Mouse (Mus musculus): ENCODE results near the gene Kcnmb2. TPM values are rescaled to one million over a fixed set of nuclear protein-coding genes. Genes with fewer than 3 reads are reported as not detected.

Gene Kcnmb2
- total and polyA plus RNA-seq, 3 experiments = not detected

DNA sequence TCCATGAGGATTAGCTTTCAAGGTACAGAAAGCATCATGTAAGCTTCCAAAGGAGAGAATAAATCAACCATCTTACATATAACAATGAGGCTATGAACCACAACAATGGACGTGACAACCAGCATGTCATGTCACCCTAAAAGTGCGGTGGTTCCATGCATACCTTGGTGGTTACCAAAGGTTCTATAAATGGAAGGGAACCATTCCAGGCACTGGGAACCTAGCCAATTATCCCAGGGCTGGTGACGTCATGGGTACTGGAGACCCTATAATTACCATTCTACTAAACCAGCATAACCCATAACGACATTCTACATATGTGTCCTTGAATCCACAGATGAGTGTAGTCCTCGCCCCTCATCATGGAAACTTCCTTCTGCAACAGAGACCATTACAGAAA, 291.7 kb downstream of the Kcnmb2 start:
- H3K79me2 ChIP-seq (replicated peaks; ENCODE audit: control insufficient read depth, extremely low read depth, insufficient read depth, poor library complexity, severe bottlenecking) = no peaks in the 10 kb centered on the region
- H3K27ac ChIP-seq (ENCODE audit: insufficient read depth, low read depth) = no peak overlapping the region
- no peak for DNase-seq (ENCODE audit: extremely low read depth)
- no peak overlapping the region for H3K9ac ChIP-seq (ENCODE audit: insufficient read depth, low read depth)
- no peaks in the 10 kb centered on the region for H3K9me3 ChIP-seq (replicated peaks; ENCODE audit: low read length)
- in situ Hi-C loops (cut with MboI; ENCODE audit: low pct_ligation_motif_present, low pct_unique_long_range_greater_than_20kb, low sequenced_read_pairs) (loop anchor here (10.0 kb wide), 1 partner anchor 399 kb away; no protein-coding TSS in a partner anchor), dilution Hi-C loops (cut with MboI; ENCODE audit: extremely low pct_ligation_motif_present, extremely low pct_unique_long_range_greater_than_20kb, low sequenced_read_pairs) (no loop called here)
- H3K27me3 ChIP-seq (replicated peaks) = no peaks in the 10 kb centered on the region
- no peak overlapping the region for H3K4me2 ChIP-seq (ENCODE audit: insufficient read depth, low read depth, poor library complexity, severe bottlenecking)
- H3K36me3 ChIP-seq (replicated peaks in 1 of 2; ENCODE audit: control insufficient read depth in 1 of 2, insufficient read depth in 1 of 2, low read length in 1 of 2) = no peaks in the 10 kb centered on the region
- H3K4me1 ChIP-seq (ENCODE audit: control insufficient read depth in 1 of 2, insufficient read depth in 2 of 2) = no peaks in the 10 kb centered on the region
- H3K4me3 ChIP-seq (replicated peaks in 1 of 3; ENCODE audit: low read depth in 2 of 3, low read length in 2 of 3, poor library complexity in 1 of 3) = no peak overlapping the region
- TF ChIP-seq TBP (conservative IDR thresholded peaks at IDR 0.05; ENCODE audit: low read depth, low read length) = no peak
- no peak for TF ChIP-seq GABPA (IDR thresholded peaks at IDR 0.05; ENCODE audit: insufficient replicate concordance, low read depth, low read length)
- no peak for TF ChIP-seq MAZ (IDR thresholded peaks at IDR 0.05; ENCODE audit: low read depth, low read length)
- TF ChIP-seq CHD1 (IDR thresholded peaks at IDR 0.05; ENCODE audit: low read depth, low read length) = no peak
- no peak for TF ChIP-seq USF2 (conservative IDR thresholded peaks at IDR 0.05; ENCODE audit: low read depth, low read length)
- TF ChIP-seq SMC3 (IDR thresholded peaks at IDR 0.05; ENCODE audit: low read depth, low read length) = no peak
- TF ChIP-seq JUN (IDR thresholded peaks at IDR 0.05; ENCODE audit: insufficient read depth, low read depth, low read length) = no peak

DNA sequence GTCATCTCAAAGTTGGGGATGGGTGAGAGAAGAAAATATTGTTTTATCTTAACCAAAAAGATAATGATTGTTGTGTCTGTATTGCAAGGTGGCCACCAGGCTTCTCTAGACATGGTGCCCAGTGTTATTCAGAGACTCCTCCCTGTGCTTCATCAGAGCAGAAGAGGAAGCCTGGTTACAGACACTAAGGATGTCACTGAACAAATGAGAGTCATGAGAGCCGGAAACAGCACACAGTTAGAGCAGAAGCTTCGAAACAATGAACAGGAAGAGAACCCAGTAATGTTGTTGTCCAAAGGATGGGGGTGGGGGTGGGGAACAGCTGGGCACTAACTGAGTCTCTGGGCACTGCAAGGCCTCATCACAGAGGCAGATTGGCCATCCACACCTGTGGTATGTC, 324.4 kb downstream of the Kcnmb2 start:
- Histone ChIP-seq H3K4me3 (replicated peaks in 1 of 3; ENCODE audit: low read depth in 2 of 3, low read length in 2 of 3, poor library complexity in 1 of 3) (no peak overlapping the region), H3K9me3 (replicated peaks; ENCODE audit: low read length) (no peaks in the 10 kb centered on the region), H3K27ac (ENCODE audit: insufficient read depth, low read depth) (no peak overlapping the region), H3K4me1 (ENCODE audit: control insufficient read depth in 1 of 2, insufficient read depth in 2 of 2) (no peaks in the 10 kb centered on the region), H3K36me3 (replicated peaks in 1 of 2; ENCODE audit: control insufficient read depth in 1 of 2, insufficient read depth in 1 of 2, low read length in 1 of 2) (no peaks in the 10 kb centered on the region), H3K79me2 (replicated peaks; ENCODE audit: control insufficient read depth, extremely low read depth, insufficient read depth, poor library complexity, severe bottlenecking) (no peaks in the 10 kb centered on the region), H3K27me3 (replicated peaks) (no peaks in the 10 kb centered on the region), H3K9ac (ENCODE audit: insufficient read depth, low read depth) (no peak overlapping the region), H3K4me2 (ENCODE audit: insufficient read depth, low read depth, poor library complexity, severe bottlenecking) (no peak overlapping the region)
- in situ Hi-C loops (cut with MboI; ENCODE audit: low pct_ligation_motif_present, low pct_unique_long_range_greater_than_20kb, low sequenced_read_pairs) = no loop called here
- no peak for DNase-seq (ENCODE audit: extremely low read depth)
- dilution Hi-C loops (cut with MboI; ENCODE audit: extremely low pct_ligation_motif_present, extremely low pct_unique_long_range_greater_than_20kb, low sequenced_read_pairs) = no loop called here
- TF ChIP-seq ELF1 (IDR thresholded peaks at IDR 0.05; ENCODE audit: low read depth, low read length) (no peak), MAFK (IDR thresholded peaks at IDR 0.05; ENCODE audit: insufficient replicate concordance, low read length) (no peak), PAX5 (IDR thresholded peaks at IDR 0.05; ENCODE audit: low read length) (no peak)

DNA sequence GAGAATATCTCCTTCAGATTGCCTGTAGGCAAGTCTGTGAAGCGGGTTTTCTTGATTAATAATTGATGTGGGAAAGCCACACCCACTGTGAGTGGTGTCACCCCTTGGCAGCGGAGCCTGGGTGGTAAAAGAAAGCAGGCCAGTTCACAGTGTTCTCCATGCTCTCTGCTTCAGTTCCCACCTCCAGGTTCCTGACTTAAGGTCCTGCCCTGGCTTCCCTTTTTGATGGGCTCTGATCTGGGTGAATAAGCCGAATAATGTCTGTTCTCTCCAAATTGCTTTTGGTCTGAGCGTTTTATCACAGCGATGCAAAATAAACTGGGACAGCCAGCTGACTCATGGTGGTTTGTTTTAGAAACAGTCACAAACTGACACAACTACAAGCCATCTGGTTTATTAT, 334.5 kb downstream of the Kcnmb2 start:
- in situ Hi-C loops (cut with MboI; ENCODE audit: low pct_ligation_motif_present, low pct_unique_long_range_greater_than_20kb, low sequenced_read_pairs) (no loop called here), dilution Hi-C loops (cut with MboI; ENCODE audit: extremely low pct_ligation_motif_present, extremely low pct_unique_long_range_greater_than_20kb, low sequenced_read_pairs) (no loop called here)
- H3K9ac ChIP-seq (ENCODE audit: insufficient read depth, low read depth) = no peak overlapping the region
- peaks cover 2% of the 10 kb centered on the region for H3K9me3 ChIP-seq (replicated peaks; ENCODE audit: low read length)
- no peaks in the 10 kb centered on the region for H3K79me2 ChIP-seq (replicated peaks; ENCODE audit: control insufficient read depth, extremely low read depth, insufficient read depth, poor library complexity, severe bottlenecking)
- H3K4me2 ChIP-seq (ENCODE audit: insufficient read depth, low read depth, poor library complexity, severe bottlenecking) = no peak overlapping the region
- H3K27me3 ChIP-seq (replicated peaks) = no peaks in the 10 kb centered on the region
- TF ChIP-seq CHD1 (IDR thresholded peaks at IDR 0.05; ENCODE audit: low read depth, low read length) (no peak), RAD21 (IDR thresholded peaks at IDR 0.05; ENCODE audit: low read depth, low read length) (no peak), NRF1 (IDR thresholded peaks at IDR 0.05; ENCODE audit: low read depth, low read length) (no peak), JUN (IDR thresholded peaks at IDR 0.05; ENCODE audit: insufficient read depth, low read depth, low read length) (no peak), EP300 (IDR thresholded peaks at IDR 0.05; ENCODE audit: low read length) (no peak), UBTF (IDR thresholded peaks at IDR 0.05; ENCODE audit: low read depth, low read length) (no peak), RCOR1 (conservative IDR thresholded peaks at IDR 0.05; ENCODE audit: low read depth, low read length) (no peak), USF2 (conservative IDR thresholded peaks at IDR 0.05; ENCODE audit: low read depth, low read length) (no peak), MXI1 (IDR thresholded peaks at IDR 0.05; ENCODE audit: low read depth, low read length) (no peak), SMC3 (IDR thresholded peaks at IDR 0.05; ENCODE audit: low read depth, low read length) (no peak), MYC (IDR thresholded peaks at IDR 0.05; ENCODE audit: low read depth, low read length) (no peak), ZMIZ1 (IDR thresholded peaks at IDR 0.05; ENCODE audit: low read depth, low read length) (no peak), ZNF384 (IDR thresholded peaks at IDR 0.05; ENCODE audit: low read depth, low read length) (no peak), ZC3H11A (IDR thresholded peaks at IDR 0.05; ENCODE audit: low read depth, low read length) (no peak), BHLHE40 (IDR thresholded peaks at IDR 0.05; ENCODE audit: low read depth, low read length) (no peak)
- no peak overlapping the region for H3K4me3 ChIP-seq (replicated peaks in 1 of 3; ENCODE audit: low read depth in 2 of 3, low read length in 2 of 3, poor library complexity in 1 of 3)
- H3K4me1 ChIP-seq (ENCODE audit: control insufficient read depth in 1 of 2, insufficient read depth in 2 of 2) = no peaks in the 10 kb centered on the region
- DNase-seq (ENCODE audit: extremely low read depth) = no peak
- no peak overlapping the region for H3K27ac ChIP-seq (ENCODE audit: insufficient read depth, low read depth)
- no peaks in the 10 kb centered on the region for H3K36me3 ChIP-seq (replicated peaks in 1 of 2; ENCODE audit: control insufficient read depth in 1 of 2, insufficient read depth in 1 of 2, low read length in 1 of 2)
